Mouse (Mus musculus): Measurements from ENCODE around the gene Gcgr. TPM values are rescaled to one million over a fixed set of nuclear protein-coding genes. Genes with fewer than 3 reads are reported as not detected.

The Gcgr gene
- polyA plus RNA-seq, 1 experiment from 2014 or later = 2.5 TPM

DNA sequence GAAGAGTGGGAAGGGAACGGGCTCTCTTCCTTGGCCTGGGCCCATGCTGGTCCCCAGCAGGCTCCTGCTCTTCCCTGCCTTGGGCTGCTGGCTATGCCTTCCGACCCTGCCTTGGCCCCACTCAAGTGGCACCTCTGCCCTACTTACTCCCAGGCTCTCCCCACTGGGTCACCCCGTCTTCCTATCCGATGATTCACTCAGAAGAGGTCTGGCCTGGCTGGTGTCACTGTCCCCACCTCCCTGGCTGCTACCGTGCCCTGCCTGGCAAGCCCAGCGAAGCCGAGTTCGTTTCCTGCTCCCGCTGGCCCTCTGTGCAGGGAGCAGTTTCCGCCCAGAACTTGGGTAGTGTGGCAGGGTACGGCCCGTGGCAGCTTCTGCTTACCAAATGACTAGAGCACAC, 32.3 kb upstream of the Gcgr start:
- H3K4me2 ChIP-seq (ENCODE audit: low read length) = no peak overlapping the region
- no peaks in the 10 kb centered on the region for H3K9me3 ChIP-seq (ENCODE audit: control insufficient read depth, low read length)
- H3K9ac ChIP-seq (ENCODE audit: low read length) = no peak overlapping the region
- WGBS = 89% methylated on average over 12 of the region's 12 CpGs
- ATAC-seq (ENCODE audit: insufficient number of reproducible peaks, insufficient read depth, low FRiP score, low read depth) = no peak
- H3K27ac ChIP-seq (replicated peaks in 1 of 2; ENCODE audit: control insufficient read depth in 1 of 2, insufficient read depth in 1 of 2, low read depth in 2 of 2, low read length in 2 of 2) = no peak overlapping the region
- peaks cover 3 to 11% of the 10 kb centered on the region in 2 experiments for H3K4me1 ChIP-seq (ENCODE audit: control insufficient read depth in 2 of 2, insufficient read depth in 2 of 2, low read length in 2 of 2)
- no peaks in the 10 kb centered on the region for H3K27me3 ChIP-seq (ENCODE audit: control insufficient read depth, insufficient read depth, low read length)
- no peak overlapping the region for H3K4me3 ChIP-seq (ENCODE audit: control insufficient read depth in 1 of 2, insufficient read depth in 1 of 2, low read depth in 1 of 2, low read length in 2 of 2)
- peaks cover 47% of the 10 kb centered on the region for H3K36me3 ChIP-seq (ENCODE audit: control insufficient read depth, insufficient read depth, low read length)

DNA sequence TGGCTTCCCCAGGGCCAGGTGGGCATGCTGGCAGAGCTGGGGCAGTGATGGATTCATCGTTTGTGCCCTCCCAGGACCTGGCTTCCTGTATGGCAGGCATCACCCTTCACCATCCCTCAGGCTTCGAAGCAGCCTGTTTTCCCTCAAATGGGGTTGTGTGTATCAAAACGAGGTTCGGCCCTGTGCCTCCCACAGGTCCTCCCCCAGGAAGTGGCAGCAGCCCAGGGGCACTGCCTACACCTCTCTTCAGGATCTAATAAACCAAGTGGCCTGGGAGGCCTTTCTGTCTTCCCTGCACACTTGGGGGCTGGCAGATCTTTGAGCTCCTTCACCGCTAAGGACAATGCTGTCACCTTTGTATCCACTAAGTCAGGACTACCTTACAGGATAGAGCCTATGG, 31.6 kb upstream of the Gcgr start:
- no peak overlapping the region for H3K4me2 ChIP-seq (ENCODE audit: low read length)
- no peak overlapping the region for H3K9ac ChIP-seq (ENCODE audit: low read length)
- H3K4me3 ChIP-seq (ENCODE audit: control insufficient read depth in 1 of 2, insufficient read depth in 1 of 2, low read depth in 1 of 2, low read length in 2 of 2) = no peak overlapping the region
- H3K4me1 ChIP-seq (ENCODE audit: control insufficient read depth in 2 of 2, insufficient read depth in 2 of 2, low read length in 2 of 2) = peaks cover 0 to 7% of the 10 kb centered on the region in 2 experiments; a peak in 3 of 4 replicates
- peaks cover 47% of the 10 kb centered on the region for H3K36me3 ChIP-seq (ENCODE audit: control insufficient read depth, insufficient read depth, low read length)
- H3K9me3 ChIP-seq (ENCODE audit: control insufficient read depth, low read length) = no peaks in the 10 kb centered on the region
- ATAC-seq (ENCODE audit: insufficient number of reproducible peaks, insufficient read depth, low FRiP score, low read depth) = no peak
- 82% methylated on average over 5 of the region's 5 CpGs for WGBS
- H3K27me3 ChIP-seq (ENCODE audit: control insufficient read depth, insufficient read depth, low read length) = no peaks in the 10 kb centered on the region
- H3K27ac ChIP-seq (replicated peaks in 1 of 2; ENCODE audit: control insufficient read depth in 1 of 2, insufficient read depth in 1 of 2, low read depth in 2 of 2, low read length in 2 of 2) = no peak overlapping the region

DNA sequence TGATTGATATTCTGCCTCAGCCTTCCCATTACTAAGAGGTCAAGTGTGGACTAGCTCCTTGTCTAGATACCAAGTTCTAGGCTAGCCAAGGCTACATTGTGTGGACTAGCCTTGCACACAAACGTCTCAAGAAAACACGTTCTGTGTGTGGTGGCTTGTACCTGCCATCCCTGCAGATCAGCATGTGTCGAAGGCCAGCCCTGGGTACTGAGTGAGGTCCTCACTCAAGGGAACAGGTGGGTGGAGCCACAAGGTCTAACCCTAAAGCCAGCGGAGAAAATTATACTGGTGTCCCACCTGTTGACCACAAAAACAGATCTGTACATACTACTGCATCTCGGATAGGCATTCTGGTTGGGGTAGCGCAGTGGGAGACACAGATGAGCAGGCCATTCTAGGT, 30.6 kb upstream of the Gcgr start:
- H3K4me3 ChIP-seq (ENCODE audit: control insufficient read depth in 1 of 2, insufficient read depth in 1 of 2, low read depth in 1 of 2, low read length in 2 of 2) = no peak overlapping the region
- no peak overlapping the region for H3K27ac ChIP-seq (replicated peaks in 1 of 2; ENCODE audit: control insufficient read depth in 1 of 2, insufficient read depth in 1 of 2, low read depth in 2 of 2, low read length in 2 of 2)
- no peak for ATAC-seq (ENCODE audit: insufficient number of reproducible peaks, insufficient read depth, low FRiP score, low read depth)
- H3K9me3 ChIP-seq (ENCODE audit: control insufficient read depth, low read length) = no peaks in the 10 kb centered on the region
- no peak overlapping the region for H3K9ac ChIP-seq (ENCODE audit: low read length)
- H3K36me3 ChIP-seq (ENCODE audit: control insufficient read depth, insufficient read depth, low read length) = peaks cover 41% of the 10 kb centered on the region
- H3K4me2 ChIP-seq (ENCODE audit: low read length) = no peak overlapping the region
- no peaks in the 10 kb centered on the region for H3K27me3 ChIP-seq (ENCODE audit: control insufficient read depth, insufficient read depth, low read length)
- WGBS = 82% methylated on average over 6 of the region's 6 CpGs
- peaks cover 0 to 7% of the 10 kb centered on the region in 2 experiments; a peak in 2 of 4 replicates for H3K4me1 ChIP-seq (ENCODE audit: control insufficient read depth in 2 of 2, insufficient read depth in 2 of 2, low read length in 2 of 2)

DNA sequence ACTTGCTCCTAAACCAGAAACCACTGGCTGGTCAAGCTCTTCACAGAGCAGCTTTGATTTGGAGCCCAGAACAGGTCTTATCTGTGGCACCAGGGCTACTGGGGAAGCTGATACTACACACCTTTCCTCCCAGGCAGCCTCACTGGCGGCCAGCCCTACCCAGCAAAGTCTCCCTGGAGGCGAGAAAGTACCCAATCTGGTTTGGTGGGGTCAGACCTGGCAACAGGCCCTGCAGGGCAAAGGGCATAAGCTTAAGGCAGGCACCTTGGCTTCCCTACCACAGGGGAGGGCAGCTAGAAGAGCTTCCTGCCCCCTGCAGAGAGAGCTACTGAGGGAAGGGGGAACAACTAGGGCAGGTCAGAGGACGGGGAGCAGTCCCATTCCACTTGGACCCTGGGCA, 30.1 kb upstream of the Gcgr start:
- no peaks in the 10 kb centered on the region for H3K9me3 ChIP-seq (ENCODE audit: control insufficient read depth, low read length)
- H3K27ac ChIP-seq (replicated peaks in 1 of 2; ENCODE audit: control insufficient read depth in 1 of 2, insufficient read depth in 1 of 2, low read depth in 2 of 2, low read length in 2 of 2) = no peak overlapping the region
- no peaks in the 10 kb centered on the region for H3K27me3 ChIP-seq (ENCODE audit: control insufficient read depth, insufficient read depth, low read length)
- 11% methylated on average over 3 of the region's 3 CpGs for WGBS
- H3K4me1 ChIP-seq (ENCODE audit: control insufficient read depth in 2 of 2, insufficient read depth in 2 of 2, low read length in 2 of 2) = peaks cover 0 to 7% of the 10 kb centered on the region in 2 experiments; a peak in 2 of 4 replicates
- H3K9ac ChIP-seq (ENCODE audit: low read length) = no peak overlapping the region
- no peak for ATAC-seq (ENCODE audit: insufficient number of reproducible peaks, insufficient read depth, low FRiP score, low read depth)
- H3K4me2 ChIP-seq (ENCODE audit: low read length) = no peak overlapping the region
- peaks cover 37% of the 10 kb centered on the region for H3K36me3 ChIP-seq (ENCODE audit: control insufficient read depth, insufficient read depth, low read length)
- H3K4me3 ChIP-seq (ENCODE audit: control insufficient read depth in 1 of 2, insufficient read depth in 1 of 2, low read depth in 1 of 2, low read length in 2 of 2) = no peak overlapping the region

DNA sequence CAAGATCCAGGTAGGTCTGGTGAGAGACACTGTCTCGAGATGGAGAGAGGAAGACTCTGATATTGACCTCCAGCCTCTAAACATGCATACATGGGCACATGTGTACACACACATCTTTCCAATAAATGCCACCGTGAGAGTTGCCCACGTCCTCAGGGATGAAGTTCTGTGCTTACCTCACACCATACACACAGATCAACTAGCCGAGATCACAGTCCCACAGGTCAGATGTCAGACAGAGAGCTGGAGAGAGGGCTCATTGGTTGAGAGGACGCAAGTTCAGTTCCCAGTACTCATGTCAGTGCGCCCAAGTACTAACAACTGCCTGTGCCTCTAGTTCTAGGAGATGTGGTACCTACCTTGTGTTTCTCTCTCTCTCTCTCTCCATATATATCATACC, 29.5 kb upstream of the Gcgr start:
- no peak overlapping the region for H3K4me3 ChIP-seq (ENCODE audit: control insufficient read depth in 1 of 2, insufficient read depth in 1 of 2, low read depth in 1 of 2, low read length in 2 of 2)
- 63% methylated on average over 6 of the region's 6 CpGs for WGBS
- H3K9me3 ChIP-seq (ENCODE audit: control insufficient read depth, low read length) = no peaks in the 10 kb centered on the region
- peaks cover 30% of the 10 kb centered on the region for H3K36me3 ChIP-seq (ENCODE audit: control insufficient read depth, insufficient read depth, low read length)
- peaks cover 0 to 7% of the 10 kb centered on the region in 2 experiments; a peak in 2 of 4 replicates for H3K4me1 ChIP-seq (ENCODE audit: control insufficient read depth in 2 of 2, insufficient read depth in 2 of 2, low read length in 2 of 2)
- H3K27me3 ChIP-seq (ENCODE audit: control insufficient read depth, insufficient read depth, low read length) = no peaks in the 10 kb centered on the region
- H3K9ac ChIP-seq (ENCODE audit: low read length) = no peak overlapping the region
- H3K4me2 ChIP-seq (ENCODE audit: low read length) = no peak overlapping the region
- no peak overlapping the region for H3K27ac ChIP-seq (replicated peaks in 1 of 2; ENCODE audit: control insufficient read depth in 1 of 2, insufficient read depth in 1 of 2, low read depth in 2 of 2, low read length in 2 of 2)
- no peak for ATAC-seq (ENCODE audit: insufficient number of reproducible peaks, insufficient read depth, low FRiP score, low read depth)

DNA sequence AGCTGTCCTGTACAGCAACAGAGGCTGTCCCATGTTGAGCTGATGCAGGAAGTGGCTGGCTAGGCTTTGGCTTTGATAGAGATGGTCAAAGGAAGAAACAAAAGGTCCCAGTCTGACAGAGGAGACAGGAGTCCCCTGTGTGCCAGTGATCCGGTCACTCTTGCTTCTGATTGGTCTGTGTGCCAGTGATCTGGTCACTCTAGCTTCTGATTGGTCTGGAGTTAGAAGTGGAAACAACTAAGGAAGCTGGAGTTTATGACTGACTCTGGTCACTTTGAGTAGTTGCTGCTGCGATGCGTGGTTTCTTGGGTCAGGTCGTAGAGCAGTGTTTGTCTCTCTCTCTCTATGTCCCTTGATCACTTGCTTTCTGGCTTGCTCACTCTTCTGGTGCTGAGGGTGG, 28.8 kb upstream of the Gcgr start:
- 81% methylated on average over 4 of the region's 4 CpGs for WGBS
- Histone ChIP-seq H3K4me3 (ENCODE audit: control insufficient read depth in 1 of 2, insufficient read depth in 1 of 2, low read depth in 1 of 2, low read length in 2 of 2) (no peak overlapping the region), H3K27ac (replicated peaks in 1 of 2; ENCODE audit: control insufficient read depth in 1 of 2, insufficient read depth in 1 of 2, low read depth in 2 of 2, low read length in 2 of 2) (no peak overlapping the region)

DNA sequence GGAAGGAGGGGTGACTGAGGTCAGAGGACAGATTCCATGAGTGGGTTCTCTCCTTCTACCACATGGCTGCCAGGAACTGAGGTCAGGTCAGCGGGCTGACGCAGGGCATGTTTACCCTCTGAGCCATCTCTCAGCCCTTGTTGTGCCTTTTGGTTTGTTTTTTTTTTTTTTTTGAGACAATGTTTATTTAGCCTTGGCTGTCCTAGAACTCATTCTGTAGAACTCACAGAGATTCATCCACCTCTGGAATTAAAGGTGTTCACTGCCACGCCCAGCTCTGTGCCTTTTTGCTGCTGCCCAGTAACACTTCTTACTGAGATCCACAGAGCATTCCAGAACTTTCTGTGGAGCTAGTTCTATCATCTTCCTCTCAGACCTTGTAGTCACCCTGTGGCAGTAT, 24.8 kb upstream of the Gcgr start:
- H3K4me1 ChIP-seq (ENCODE audit: control insufficient read depth in 2 of 2, insufficient read depth in 2 of 2, low read length in 2 of 2) = peaks cover 2 to 5% of the 10 kb centered on the region in 2 experiments; a peak in 3 of 4 replicates
- 78% methylated on average over 3 of the region's 3 CpGs for WGBS
- no peak overlapping the region for H3K27ac ChIP-seq (replicated peaks in 1 of 2; ENCODE audit: control insufficient read depth in 1 of 2, insufficient read depth in 1 of 2, low read depth in 2 of 2, low read length in 2 of 2)
- H3K9ac ChIP-seq (ENCODE audit: low read length) = no peak overlapping the region
- no peak for ATAC-seq (ENCODE audit: insufficient number of reproducible peaks, insufficient read depth, low FRiP score, low read depth)
- no peaks in the 10 kb centered on the region for H3K36me3 ChIP-seq (ENCODE audit: control insufficient read depth, insufficient read depth, low read length)
- H3K4me3 ChIP-seq (ENCODE audit: control insufficient read depth in 1 of 2, insufficient read depth in 1 of 2, low read depth in 1 of 2, low read length in 2 of 2) = no peak overlapping the region
- no peaks in the 10 kb centered on the region for H3K9me3 ChIP-seq (ENCODE audit: control insufficient read depth, low read length)
- H3K27me3 ChIP-seq (ENCODE audit: control insufficient read depth, insufficient read depth, low read length) = no peaks in the 10 kb centered on the region
- H3K4me2 ChIP-seq (ENCODE audit: low read length) = no peak overlapping the region

More for the DNA sequence above, 28.8 kb upstream of the Gcgr start:
- Histone ChIP-seq H3K36me3 (ENCODE audit: control insufficient read depth, insufficient read depth, low read length) (peaks cover 23% of the 10 kb centered on the region), H3K4me2 (ENCODE audit: low read length) (no peak overlapping the region), H3K27me3 (ENCODE audit: control insufficient read depth, insufficient read depth, low read length) (no peaks in the 10 kb centered on the region), H3K9me3 (ENCODE audit: control insufficient read depth, low read length) (no peaks in the 10 kb centered on the region), H3K9ac (ENCODE audit: low read length) (no peak overlapping the region), H3K4me1 (ENCODE audit: control insufficient read depth in 2 of 2, insufficient read depth in 2 of 2, low read length in 2 of 2) (peaks cover 0 to 7% of the 10 kb centered on the region in 2 experiments; a peak in 2 of 4 replicates)
- no peak for ATAC-seq (ENCODE audit: insufficient number of reproducible peaks, insufficient read depth, low FRiP score, low read depth)

DNA sequence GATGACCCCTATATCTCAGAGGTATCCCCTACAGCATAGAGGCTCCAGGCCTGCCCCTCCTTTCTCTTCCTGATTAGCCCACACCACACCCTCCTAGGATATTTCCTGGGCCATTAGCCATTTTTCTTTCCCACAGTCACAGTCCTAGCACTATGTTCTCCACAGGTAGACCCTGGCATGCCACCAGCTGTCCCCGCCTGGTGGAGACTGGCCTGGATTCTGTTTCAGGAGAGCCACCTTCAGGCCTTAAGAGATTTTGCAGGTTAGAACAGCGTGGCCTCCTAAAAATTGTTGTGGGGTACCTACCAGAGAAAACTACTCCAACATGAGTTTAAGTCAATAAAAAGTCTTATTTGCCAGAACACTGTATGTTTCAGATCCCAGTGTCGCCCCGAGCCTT, 23.6 kb upstream of the Gcgr start:
- Histone ChIP-seq H3K27ac (replicated peaks in 1 of 2; ENCODE audit: control insufficient read depth in 1 of 2, insufficient read depth in 1 of 2, low read depth in 2 of 2, low read length in 2 of 2) (no peak overlapping the region), H3K4me3 (ENCODE audit: control insufficient read depth in 1 of 2, insufficient read depth in 1 of 2, low read depth in 1 of 2, low read length in 2 of 2) (no peak overlapping the region), H3K4me2 (ENCODE audit: low read length) (no peak overlapping the region), H3K27me3 (ENCODE audit: control insufficient read depth, insufficient read depth, low read length) (no peaks in the 10 kb centered on the region), H3K9ac (ENCODE audit: low read length) (no peak overlapping the region), H3K36me3 (ENCODE audit: control insufficient read depth, insufficient read depth, low read length) (no peaks in the 10 kb centered on the region), H3K9me3 (ENCODE audit: control insufficient read depth, low read length) (no peaks in the 10 kb centered on the region), H3K4me1 (ENCODE audit: control insufficient read depth in 2 of 2, insufficient read depth in 2 of 2, low read length in 2 of 2) (peaks cover 6 to 9% of the 10 kb centered on the region in 2 experiments; a peak in 3 of 4 replicates)
- ATAC-seq (ENCODE audit: insufficient number of reproducible peaks, insufficient read depth, low FRiP score, low read depth) = no peak
- WGBS = 51% methylated on average over 4 of the region's 4 CpGs
